Mouse (Mus musculus) heart, embryonic 16.5 days (tissue): Measurements from ENCODE around the gene Ift140. TPM values are rescaled to one million over a fixed set of nuclear protein-coding genes. Genes with fewer than 3 reads are reported as not detected.
A peak's percentile ranks its signal among the peaks of the same experiment; 100 is the strongest.

ENCODE experiments used
- ATAC-seq: fragments of 200-750 bp; cut with Nextera tagmentation; replicated peaks from 2 replicates; pipeline ENCODE4 v1.8.0; 2017; ENCODE audit warnings: moderate number of reproducible peaks; ENCODE audit not compliant: insufficient read depth, low FRiP score; ENCODE audit errors: extremely low read depth
- H3K27ac ChIP-seq: fragments of 300-500 bp; sonication (generic); 2 replicates; pipeline ENCODE4 v1.5.1; 2014; ENCODE audit warnings: mild to moderate bottlenecking, low read length, control low read depth, moderate library complexity
- H3K27me3 ChIP-seq: fragments of 300-500 bp; sonication (generic); 2 replicates; pipeline ENCODE4 v1.6.1; 2014; ENCODE audit warnings: low read length, mixed read lengths; ENCODE audit not compliant: control insufficient read depth, insufficient read depth
- H3K36me3 ChIP-seq: fragments of 300-500 bp; sonication (generic); 2 replicates; pipeline ENCODE4 v1.6.1; 2014; ENCODE audit not compliant: control insufficient read depth, insufficient read depth
- H3K4me1 ChIP-seq: fragments of 300-500 bp; sonication (generic); 2 replicates; pipeline ENCODE4 v1.6.1; 2014; ENCODE audit warnings: low read length, mixed read lengths; ENCODE audit not compliant: control insufficient read depth, insufficient read depth
- H3K4me2 ChIP-seq: fragments of 300-500 bp; sonication (generic); 2 replicates; pipeline ENCODE4 v1.6.1; 2014; ENCODE audit warnings: low read depth, mild to moderate bottlenecking, control low read depth, low read length
- H3K4me3 ChIP-seq: fragments of 300-500 bp; sonication (generic); 2 replicates; pipeline ENCODE4 v1.5.1; 2014; ENCODE audit warnings: mild to moderate bottlenecking, control low read depth, low read length
- H3K9ac ChIP-seq: fragments of 300-500 bp; sonication (generic); 2 replicates; pipeline ENCODE4 v1.6.1; 2014; ENCODE audit warnings: low read length, control low read depth
- H3K9me3 ChIP-seq: fragments of 300-500 bp; sonication (generic); replicated peaks from 2 replicates; pipeline ENCODE4 v1.6.1; 2016; ENCODE audit warnings: low read length; ENCODE audit not compliant: control insufficient read depth
- WGBS: fragments of 180-500 bp; shearing (Covaris S2); extraction: QIAGEN DNeasy Blood & Tissue Kit; methylation state at CpG from one replicate; pipeline ENCODE4 v1.1.7; 2014; 5-methylcytosine and 5-hydroxymethylcytosine counted together
- polyA plus RNA-seq: library from polyadenylated mRNA; unstranded; fragments of >200 nt; fragmentation: Nextera tagmentation; extraction: Ambion mirVana; gene quantifications from 2 replicates; pipeline ENCODE4 v1.2.1, GENCODE M21; 2015

The Ift140 gene
- 11.6 TPM in 2 replicates for polyA plus RNA-seq

DNA sequence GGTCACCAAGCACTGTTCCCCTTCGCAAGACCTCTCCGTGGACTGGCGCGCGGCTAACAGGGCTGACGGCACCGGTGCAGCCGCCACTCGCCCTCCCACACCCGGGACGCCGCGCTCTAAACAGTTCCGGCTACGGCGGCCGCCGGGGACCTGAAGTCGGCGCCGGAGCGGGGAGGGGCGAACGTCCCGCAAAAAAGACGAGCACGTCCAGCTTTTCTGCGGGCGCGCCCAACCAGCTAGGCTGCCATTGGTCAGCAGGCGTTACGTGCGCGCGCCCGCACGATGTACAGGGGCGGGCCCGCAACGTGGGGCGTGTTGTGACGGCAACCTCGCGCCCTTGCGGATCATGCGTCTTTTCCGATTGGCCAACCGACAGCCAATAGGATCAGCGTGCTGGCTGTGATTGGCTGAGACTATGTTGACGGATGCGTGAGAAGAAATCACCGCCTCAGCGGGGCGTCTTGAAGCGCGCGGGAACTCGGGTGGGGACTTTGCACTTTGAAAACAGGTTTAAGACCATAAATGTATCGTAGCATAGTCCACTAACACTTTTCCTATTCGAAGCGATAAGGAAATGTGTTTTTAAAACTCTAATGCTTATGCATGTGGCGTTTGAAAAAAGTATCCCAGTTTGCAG, at the start of gene Ift140, which contains the start of gene Cramp1l:
Ift140 (plus strand) TSS at position 431 of the 637 bp plus-strand sequence.
Cramp1l (minus strand) TSS at position 134 of the 637 bp plus-strand sequence.
- under 1% methylated on average over 62 of the region's 62 CpGs for WGBS
- Histone ChIP-seq H3K27ac (peak within 1 kb of the TSS; percentile 84), H3K4me2 (peak within 1 kb of the TSS; percentile 95), H3K27me3 (no peaks in the 10 kb centered on the region), H3K9ac (peak within 1 kb of the TSS; percentile 98), H3K9me3 (no peaks in the 10 kb centered on the region), H3K36me3 (peaks cover 12% of the 10 kb centered on the region), H3K4me1 (peaks cover 14% of the 10 kb centered on the region), H3K4me3 (peak within 1 kb of the TSS; percentile 90)
- peak; percentile 97 for ATAC-seq

GRCm38 (mm10) chr17:24987221-24987620, 28.7 kb upstream of the Ift140 start:
- Histone ChIP-seq H3K9ac (no peak overlapping the region), H3K36me3 (peaks cover 82% of the 10 kb centered on the region), H3K9me3 (no peaks in the 10 kb centered on the region), H3K4me3 (no peak overlapping the region), H3K4me1 (no peaks in the 10 kb centered on the region), H3K27me3 (no peaks in the 10 kb centered on the region), H3K27ac (no peak overlapping the region), H3K4me2 (no peak overlapping the region)
- WGBS, result 94% methylated on average over 6 of the region's 6 CpGs
- ATAC-seq, result no peak

- Histone ChIP-seq H3K4me3 (no peak overlapping the region), H3K4me2 (no peak overlapping the region), H3K27me3 (no peaks in the 10 kb centered on the region), H3K9me3 (no peaks in the 10 kb centered on the region), H3K9ac (no peak overlapping the region), H3K27ac (no peak overlapping the region), H3K4me1 (no peaks in the 10 kb centered on the region), H3K36me3 (peaks cover 76% of the 10 kb centered on the region)
- no peak for ATAC-seq
- WGBS, result 85% methylated on average over 6 of the region's 6 CpGs
Observed at GRCm38 (mm10) chr17:24994721-24995120, 21.2 kb upstream of the Ift140 start.

DNA sequence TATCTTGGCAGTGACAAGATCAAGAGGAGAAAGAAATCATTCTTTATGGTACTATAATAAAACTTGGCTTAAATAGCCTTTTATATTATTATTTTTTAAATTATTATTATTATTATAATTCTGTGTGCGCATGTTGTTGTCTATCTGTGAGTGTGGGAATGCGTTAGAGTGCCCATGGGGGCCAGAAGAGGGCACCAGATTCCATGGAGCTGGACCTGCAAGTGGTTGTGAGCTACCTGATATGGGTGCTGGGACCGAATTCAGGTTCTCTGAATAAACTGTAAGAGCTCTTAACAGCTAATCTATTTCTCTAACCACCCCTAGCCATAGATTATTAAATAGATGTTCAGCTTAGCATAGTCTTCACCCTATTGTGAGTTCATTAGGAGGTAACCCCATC, 10.8 kb upstream of the Ift140 start:
- H3K9me3 ChIP-seq, result no peaks in the 10 kb centered on the region
- no peak overlapping the region for H3K4me2 ChIP-seq
- WGBS, result 95% methylated on average over 3 of the region's 3 CpGs
- H3K4me1 ChIP-seq, result no peaks in the 10 kb centered on the region
- no peaks in the 10 kb centered on the region for H3K27me3 ChIP-seq
- no peak overlapping the region for H3K27ac ChIP-seq
- H3K9ac ChIP-seq, result no peak overlapping the region
- ATAC-seq, result no peak
- H3K36me3 ChIP-seq, result peaks cover 21% of the 10 kb centered on the region
- no peak overlapping the region for H3K4me3 ChIP-seq

DNA sequence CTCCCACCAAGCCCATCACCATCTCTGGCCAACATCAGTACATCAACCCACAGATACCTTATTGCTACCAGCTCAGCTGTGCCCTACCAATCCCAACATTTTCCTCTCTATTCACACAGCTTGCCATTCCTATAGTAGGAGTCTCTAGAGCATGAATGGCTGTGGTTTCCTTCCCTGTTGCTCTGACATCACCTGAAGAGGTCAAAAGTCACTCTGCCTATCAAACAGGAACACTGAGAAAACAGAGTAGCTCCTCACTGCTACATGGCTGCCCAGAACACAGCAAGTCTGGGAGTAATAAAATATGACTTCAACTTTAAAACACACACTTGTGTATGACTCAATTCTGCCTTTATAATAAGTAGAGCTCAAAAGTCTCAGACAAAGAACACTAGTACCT, 8.4 kb upstream of the Ift140 start:
- ATAC-seq, result no peak
- no peaks in the 10 kb centered on the region; the same call in 1 of the 2 replicates for H3K4me1 ChIP-seq
- H3K9me3 ChIP-seq, result no peaks in the 10 kb centered on the region
- no peak overlapping the region for H3K27ac ChIP-seq
- H3K4me3 ChIP-seq, result no peak overlapping the region
- no peak overlapping the region for H3K4me2 ChIP-seq
- H3K27me3 ChIP-seq, result no peaks in the 10 kb centered on the region
- H3K36me3 ChIP-seq, result peaks cover 30% of the 10 kb centered on the region
- H3K9ac ChIP-seq, result no peak overlapping the region

GRCm38 (mm10) chr17:25013606-25014501, 2.0 kb upstream of the Ift140 start:
- Histone ChIP-seq H3K9ac (peak overlapping the region; percentile 98), H3K4me1 (peaks cover 14% of the 10 kb centered on the region), H3K4me2 (peak overlapping the region; percentile 95), H3K27me3 (no peaks in the 10 kb centered on the region), H3K27ac (peak overlapping the region; percentile 81), H3K36me3 (peaks cover 15% of the 10 kb centered on the region), H3K9me3 (no peaks in the 10 kb centered on the region), H3K4me3 (peak overlapping the region; percentile 90)
- ATAC-seq, result no peak
- WGBS, result under 1% methylated on average over 81 of the region's 81 CpGs

GRCm38 (mm10) chr17:25014841-25015570, 879 bp upstream of the Ift140 start:
- peaks cover 14% of the 10 kb centered on the region for H3K4me1 ChIP-seq

DNA sequence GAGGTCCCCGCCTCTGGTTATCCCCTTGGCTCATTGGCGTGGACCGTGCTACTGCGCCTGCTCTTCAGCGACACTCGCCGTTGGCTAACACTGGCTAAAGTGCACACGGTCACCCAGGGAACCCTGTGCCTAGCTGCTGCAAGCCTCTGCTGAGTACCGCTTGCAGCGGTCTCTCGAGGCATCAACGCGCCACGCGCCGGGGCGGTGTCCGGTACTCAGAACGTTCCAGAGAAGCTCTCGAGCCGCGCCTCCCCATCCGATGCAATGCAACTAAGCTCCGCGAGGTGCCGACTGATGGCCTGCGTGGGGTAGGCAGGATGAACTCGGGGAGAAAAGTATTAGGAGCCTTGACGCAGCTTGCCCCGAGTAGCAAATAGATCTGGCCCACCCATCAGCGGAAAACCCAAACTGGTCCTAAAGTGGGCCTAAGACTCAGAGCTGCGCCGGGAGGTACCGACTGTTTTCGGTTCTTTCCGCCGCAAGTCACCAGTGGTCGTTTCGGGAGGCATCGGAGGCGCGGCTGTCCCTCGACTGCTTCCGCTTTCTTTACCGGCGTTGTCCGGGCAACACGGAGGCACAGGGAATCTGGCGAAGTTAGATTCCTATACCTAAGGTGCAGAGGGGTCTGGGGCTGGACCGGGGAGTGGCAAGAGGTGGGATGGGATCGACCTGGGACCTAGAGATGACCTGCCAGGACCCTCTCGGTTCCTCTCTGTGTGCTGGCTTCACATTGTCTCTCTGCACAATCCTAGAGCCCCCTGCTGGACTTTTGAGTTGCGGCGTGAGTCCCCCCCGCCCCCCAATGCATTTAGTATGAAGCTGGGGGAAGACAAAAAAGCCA, 627 bp downstream of the Ift140 start:
- Histone ChIP-seq H3K9ac (peak overlapping the region; percentile 78), H3K4me3 (peak overlapping the region; percentile 86), H3K36me3 (peaks cover 6% of the 10 kb centered on the region), H3K4me2 (peak overlapping the region; percentile 95), H3K27me3 (no peaks in the 10 kb centered on the region), H3K4me1 (peaks cover 14% of the 10 kb centered on the region), H3K9me3 (no peaks in the 10 kb centered on the region), H3K27ac (peak overlapping the region; percentile 77)
- peak; percentile 73 for ATAC-seq
- under 1% methylated on average over 55 of the region's 55 CpGs for WGBS

More at GRCm38 (mm10) chr17:25014841-25015570, 879 bp upstream of the Ift140 start:
- under 1% methylated on average over 39 of the region's 39 CpGs for WGBS
- H3K36me3 ChIP-seq, result peaks cover 15% of the 10 kb centered on the region
- 0 out of 2 replicates have a peak, but pooled peaks have one; percentile 3 for ATAC-seq
- H3K9me3 ChIP-seq, result no peaks in the 10 kb centered on the region
- H3K4me3 ChIP-seq, result peak overlapping the region; percentile 90
- peak overlapping the region; percentile 95 for H3K4me2 ChIP-seq
- H3K27ac ChIP-seq, result peak overlapping the region; percentile 84
- peak overlapping the region; percentile 98 for H3K9ac ChIP-seq
- no peaks in the 10 kb centered on the region for H3K27me3 ChIP-seq
